Mouse (Mus musculus): Measurements from ENCODE around the gene Myrf. TPM values are rescaled to one million over a fixed set of nuclear protein-coding genes. Genes with fewer than 3 reads are reported as not detected.
A peak's percentile ranks its signal among the peaks of the same experiment; 100 is the strongest.

Myrf gene
- polyA plus RNA-seq, 1 experiment = 62.8 TPM

DNA sequence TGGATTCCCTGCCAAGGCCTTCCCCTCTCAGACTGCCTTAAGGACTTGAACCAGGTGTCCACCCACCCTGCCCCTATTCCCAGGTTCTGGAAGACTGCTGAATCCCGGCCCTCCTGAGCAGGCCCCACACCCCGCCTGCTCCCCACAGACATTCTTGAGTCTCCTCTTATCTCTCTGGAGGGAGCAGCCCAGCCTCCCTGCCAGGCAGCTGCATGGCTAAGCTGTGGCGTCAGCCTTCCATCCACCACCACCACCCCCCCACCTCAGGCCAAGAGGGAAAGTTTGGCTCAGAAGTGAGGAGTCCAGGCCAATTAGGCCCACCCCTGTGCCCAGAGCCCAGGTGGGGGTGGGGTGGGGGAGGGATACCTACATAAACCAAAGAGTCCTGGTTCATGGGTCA is 2.1 kb downstream of the Myrf start:
- H3K4me1 ChIP-seq (ENCODE audit: control insufficient read depth, insufficient read depth, low read length) = no peaks in the 10 kb centered on the region
- peak; percentile 25 for DNase-seq
- no peak overlapping the region for H3K4me3 ChIP-seq (replicated peaks; ENCODE audit: extremely low read depth, low read depth, low read length)
- WGBS = 58% methylated on average over 3 of the region's 3 CpGs
- TF ChIP-seq CTCF (IDR thresholded peaks at IDR 0.05; ENCODE audit: insufficient read depth, low read length) (no peak), POLR2A (IDR thresholded peaks at IDR 0.05; ENCODE audit: borderline replicate concordance, extremely low read depth, low read depth, low read length) (no peak)

- no peak for DNase-seq
- no peak overlapping the region for H3K4me3 ChIP-seq (replicated peaks; ENCODE audit: extremely low read depth, low read depth, low read length)
- H3K4me1 ChIP-seq (ENCODE audit: control insufficient read depth, insufficient read depth, low read length) = no peaks in the 10 kb centered on the region
- WGBS = 70% methylated on average over 9 of the region's 9 CpGs
- TF ChIP-seq CTCF (IDR thresholded peaks at IDR 0.05; ENCODE audit: insufficient read depth, low read length) (no peak), POLR2A (IDR thresholded peaks at IDR 0.05; ENCODE audit: borderline replicate concordance, extremely low read depth, low read depth, low read length) (no peak)
These were observed 4.6 kb downstream of the Myrf start for GRCm38 (mm10) chr19:10235784-10236565.

- no peak for DNase-seq
- H3K4me3 ChIP-seq (replicated peaks; ENCODE audit: extremely low read depth, low read depth, low read length) = no peak overlapping the region
- TF ChIP-seq CTCF (IDR thresholded peaks at IDR 0.05; ENCODE audit: insufficient read depth, low read length) = no peak
- no peak for TF ChIP-seq POLR2A (IDR thresholded peaks at IDR 0.05; ENCODE audit: borderline replicate concordance, extremely low read depth, low read depth, low read length)
- no peaks in the 10 kb centered on the region for H3K4me1 ChIP-seq (ENCODE audit: control insufficient read depth, insufficient read depth, low read length)
- 55% methylated on average over 9 of the region's 9 CpGs for WGBS
These were observed 8.1 kb downstream of the Myrf start for GRCm38 (mm10) chr19:10232327-10233017.

- DNase-seq = no peak
- no peaks in the 10 kb centered on the region for H3K4me1 ChIP-seq (ENCODE audit: control insufficient read depth, insufficient read depth, low read length)
- H3K4me3 ChIP-seq (replicated peaks; ENCODE audit: extremely low read depth, low read depth, low read length) = no peak overlapping the region
- 64% methylated on average over 5 of the region's 5 CpGs for WGBS
- TF ChIP-seq POLR2A (IDR thresholded peaks at IDR 0.05; ENCODE audit: borderline replicate concordance, extremely low read depth, low read depth, low read length) (no peak), CTCF (IDR thresholded peaks at IDR 0.05; ENCODE audit: insufficient read depth, low read length) (no peak)
These were observed 8.7 kb downstream of the Myrf start for GRCm38 (mm10) chr19:10231871-10232270.

DNA sequence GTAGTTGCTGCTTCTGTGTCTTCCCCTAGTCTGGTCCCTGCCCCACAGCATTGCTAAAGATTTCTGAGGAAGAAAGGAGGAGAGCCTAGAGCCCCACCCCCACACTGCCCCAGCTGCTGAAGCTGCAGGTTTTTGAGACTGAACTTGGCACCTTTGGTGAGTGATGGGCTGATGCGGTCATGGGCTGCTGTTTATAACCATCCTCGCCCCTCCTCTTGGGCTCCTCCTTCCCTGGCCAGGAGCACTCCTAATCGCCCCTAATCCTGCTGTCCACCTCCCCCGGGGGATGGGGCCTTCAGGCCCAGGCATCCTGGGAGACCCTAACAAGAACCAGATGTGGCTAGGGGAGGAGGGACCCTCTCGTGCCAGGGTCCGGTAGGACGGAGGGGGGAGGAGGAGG is 9.5 kb downstream of the Myrf start:
- H3K4me1 ChIP-seq (ENCODE audit: control insufficient read depth, insufficient read depth, low read length) = no peaks in the 10 kb centered on the region
- TF ChIP-seq POLR2A (IDR thresholded peaks at IDR 0.05; ENCODE audit: borderline replicate concordance, extremely low read depth, low read depth, low read length) (no peak), CTCF (IDR thresholded peaks at IDR 0.05; ENCODE audit: insufficient read depth, low read length) (no peak)
- no peak overlapping the region for H3K4me3 ChIP-seq (replicated peaks; ENCODE audit: extremely low read depth, low read depth, low read length)
- WGBS = 32% methylated on average over 7 of the region's 7 CpGs
- no peak for DNase-seq

DNA sequence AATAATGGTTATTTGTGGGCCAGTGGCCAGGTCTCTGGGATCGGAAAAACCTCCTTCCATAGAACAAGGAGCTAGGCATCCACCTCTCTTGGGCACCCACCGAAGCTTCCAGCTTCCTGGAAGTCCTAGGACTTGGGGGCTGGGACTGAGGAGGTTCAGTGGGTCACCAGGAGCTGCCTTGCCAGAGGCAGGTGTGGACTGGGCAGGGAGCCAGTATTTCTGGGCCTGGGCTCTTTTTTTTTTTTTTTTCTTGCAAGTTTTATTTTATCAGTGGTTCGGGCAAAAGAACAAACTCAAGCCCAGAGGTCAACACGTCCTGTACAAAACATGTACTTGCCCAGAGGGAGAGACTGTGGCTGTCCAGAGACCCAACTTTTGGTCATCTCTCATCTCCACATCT is 14.8 kb downstream of the Myrf start:
- TF ChIP-seq CTCF (IDR thresholded peaks at IDR 0.05; ENCODE audit: insufficient read depth, low read length) = no peak
- no peak for TF ChIP-seq POLR2A (IDR thresholded peaks at IDR 0.05; ENCODE audit: borderline replicate concordance, extremely low read depth, low read depth, low read length)
- WGBS = 46% methylated on average over 4 of the region's 4 CpGs
- no peak for DNase-seq
- Histone ChIP-seq H3K4me1 (ENCODE audit: control insufficient read depth, insufficient read depth, low read length) (no peaks in the 10 kb centered on the region), H3K4me3 (replicated peaks; ENCODE audit: extremely low read depth, low read depth, low read length) (no peak overlapping the region)

GRCm38 (mm10) chr19:10224637-10225453 is 15.7 kb downstream of the Myrf start:
- WGBS = 27% methylated on average over 26 of the region's 26 CpGs

DNA sequence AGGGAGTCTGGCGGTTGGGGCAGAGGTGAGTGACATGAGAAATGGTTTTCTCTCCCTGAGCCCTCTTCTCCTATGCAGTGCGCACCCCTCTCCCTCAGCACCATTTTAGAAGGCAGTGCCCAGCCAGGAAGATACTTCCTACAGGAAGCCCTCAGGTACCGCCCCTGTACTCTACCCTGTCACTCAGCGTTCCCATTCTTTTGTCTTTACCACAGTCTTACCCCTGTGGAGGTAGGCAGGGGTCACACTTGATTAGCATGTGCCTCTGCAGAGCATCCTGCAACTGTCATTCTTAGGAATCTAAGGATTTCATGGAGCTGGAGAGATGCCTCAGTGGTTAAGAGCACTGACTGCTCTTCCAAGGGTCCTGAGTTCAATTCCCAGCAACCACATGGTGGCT is 17.0 kb downstream of the Myrf start:
- Histone ChIP-seq H3K4me1 (ENCODE audit: control insufficient read depth, insufficient read depth, low read length) (no peaks in the 10 kb centered on the region), H3K4me3 (replicated peaks; ENCODE audit: extremely low read depth, low read depth, low read length) (no peak overlapping the region)
- no peak for TF ChIP-seq POLR2A (IDR thresholded peaks at IDR 0.05; ENCODE audit: borderline replicate concordance, extremely low read depth, low read depth, low read length)
- TF ChIP-seq CTCF (IDR thresholded peaks at IDR 0.05; ENCODE audit: insufficient read depth, low read length) = no peak
- no peak for DNase-seq
- WGBS = 69% methylated on average over 4 of the region's 4 CpGs

More at GRCm38 (mm10) chr19:10224637-10225453, 15.7 kb downstream of the Myrf start:
- no peak for DNase-seq
- Histone ChIP-seq H3K4me1 (ENCODE audit: control insufficient read depth, insufficient read depth, low read length) (no peaks in the 10 kb centered on the region), H3K4me3 (replicated peaks; ENCODE audit: extremely low read depth, low read depth, low read length) (no peak overlapping the region)
- TF ChIP-seq CTCF (IDR thresholded peaks at IDR 0.05; ENCODE audit: insufficient read depth, low read length) (no peak), POLR2A (IDR thresholded peaks at IDR 0.05; ENCODE audit: borderline replicate concordance, extremely low read depth, low read depth, low read length) (no peak)

- Histone ChIP-seq H3K4me1 (ENCODE audit: control insufficient read depth, insufficient read depth, low read length) (no peaks in the 10 kb centered on the region), H3K4me3 (replicated peaks; ENCODE audit: extremely low read depth, low read depth, low read length) (no peak overlapping the region)
- no peak for TF ChIP-seq CTCF (IDR thresholded peaks at IDR 0.05; ENCODE audit: insufficient read depth, low read length)
- TF ChIP-seq POLR2A (IDR thresholded peaks at IDR 0.05; ENCODE audit: borderline replicate concordance, extremely low read depth, low read depth, low read length) = no peak
- no peak for DNase-seq
- 38% methylated on average over 8 of the region's 8 CpGs for WGBS
These were observed 17.9 kb downstream of the Myrf start for GRCm38 (mm10) chr19:10222656-10223055.
